21 mouse cellular contexts compared by ENCODE assay signal in genomic region chr5:35712517-35712916, GRCm38 (mm10). TPM values are rescaled to one million over a fixed set of nuclear protein-coding genes. Genes with fewer than 3 reads are reported as not detected.
A peak's percentile ranks its signal among the peaks of the same experiment; 100 is the strongest.
DNase-seq lines count a peak whose midpoint lies in the region; TF ChIP-seq lines count a peak whose summit lies in the region.
"Had no signal": no experiment of that assay in that cellular context is flagged by ENCODE, and none has a peak within 500 bp of the region (broad histone marks: within the 10 kb centered on the region; RNA-seq: fewer than 3 reads in every experiment).

No protein-coding gene starts in this region.

- H3K36me3 ChIP-seq in C2C12 (ENCODE audit: control insufficient read depth, insufficient read depth): no peaks in the 10 kb centered on the region
- no peaks in the 10 kb centered on the region for H3K36me3 ChIP-seq in myocyte (ENCODE audit: control insufficient read depth, insufficient read depth)
- H3K36me3 ChIP-seq: G1E had no signal

- peak overlapping the region; percentile 3 for H3K4me2 ChIP-seq in myocyte (ENCODE audit: low read depth)

- no peaks in the 10 kb centered on the region for H3K79me3 ChIP-seq in C2C12 (ENCODE audit: low read depth)

- no peak for TF ChIP-seq POLR2A in myocyte (IDR thresholded peaks at IDR 0.05; ENCODE audit: insufficient read length, low read depth)

- H3K4me3 ChIP-seq in C2C12 (ENCODE audit: insufficient read depth, poor library complexity, severe bottlenecking) (no peak overlapping the region), myocyte (no peak overlapping the region)

- H3ac ChIP-seq in C2C12 (ENCODE audit: control insufficient read depth, insufficient read length, low read depth) (no peak overlapping the region), myocyte (ENCODE audit: control insufficient read depth, insufficient read length) (no peak overlapping the region)

- TF ChIP-seq CTCF in C2C12 (IDR thresholded peaks at IDR 0.05; ENCODE audit: control insufficient read depth, insufficient read depth, insufficient read length): no peak

- H3K27me3 ChIP-seq in C2C12 (ENCODE audit: control insufficient read depth, insufficient read depth, insufficient read length) (no peaks in the 10 kb centered on the region), myocyte (ENCODE audit: control insufficient read depth, insufficient read depth, insufficient read length) (no peaks in the 10 kb centered on the region)
- H3K27me3 ChIP-seq: CH12.LX, Patski had no signal

- DNase-seq in gastrocnemius, adult 8-10 months (ENCODE audit: low spot score in 2 of 2): no peak
- no peak for DNase-seq in heart, postnatal 14 days
- DNase-seq: adrenal gland, adult 2 months; adrenal gland, adult 8-10 months; adrenal gland, postnatal 10 days; adrenal gland, postnatal 14 days; adrenal gland, postnatal 25 days; adrenal gland, postnatal 36 days; B cell, adult 2 months; cerebellum, adult 11 months; cerebellum, adult 11-12 months; cerebellum, adult 18-20 months; cerebellum, adult 2 months had no signal

- H3K79me2 ChIP-seq in C2C12 (ENCODE audit: control insufficient read depth, insufficient read depth): no peaks in the 10 kb centered on the region
- no peaks in the 10 kb centered on the region for H3K79me2 ChIP-seq in myocyte (ENCODE audit: control insufficient read depth, insufficient read depth)

- intact Hi-C loops in heart, postnatal 14 days (cut with DNase I): loop anchor here (5.0 kb wide), 1 partner anchor 185 kb away; the partner anchor contains the start of gene Cpz

TF ChIP-seq in C2C12, 6 proteins besides CTCF, POLR2A, EP300 and RAD21:
- TF ChIP-seq MYOG (IDR thresholded peaks at IDR 0.05; ENCODE audit: control insufficient read depth, extremely low read depth, insufficient read length) (no peak), MYOD1 (IDR thresholded peaks at IDR 0.05; ENCODE audit: control insufficient read depth, insufficient read length, low read depth) (peak; percentile 49), CEBPB (IDR thresholded peaks at IDR 0.05; ENCODE audit: low read depth) (peak; percentile 14), FOSL1 (IDR thresholded peaks at IDR 0.05; ENCODE audit: insufficient read depth, low read length, poor library complexity, severe bottlenecking) (no peak)

TF ChIP-seq in myocyte, 11 proteins besides CTCF, POLR2A, EP300 and RAD21:
- TF ChIP-seq POLR2AphosphoS2 (IDR thresholded peaks at IDR 0.05; ENCODE audit: insufficient read length, low read depth) (no peak), CEBPB (IDR thresholded peaks at IDR 0.05; ENCODE audit: insufficient read depth, poor library complexity, severe bottlenecking) (peak; percentile 75; the same call in 1 of the 2 replicates), USF1 (IDR thresholded peaks at IDR 0.05; ENCODE audit: low read depth) (no peak), TCF3 (IDR thresholded peaks at IDR 0.05; ENCODE audit: insufficient read length, low read depth) (peak; percentile 56), MYOD1 (IDR thresholded peaks at IDR 0.05; ENCODE audit: control insufficient read depth in 1 of 3, insufficient read length in 2 of 3, low read depth in 2 of 3) (peak in 2 of 3 experiments; percentile 57 to 81), MYOG (IDR thresholded peaks at IDR 0.05; ENCODE audit: control insufficient read depth in 1 of 3, insufficient read depth in 1 of 3, insufficient read length in 2 of 3, low read depth in 2 of 3) (peak in 2 of 3 experiments; percentile 58 to 59), MAX (IDR thresholded peaks at IDR 0.05; ENCODE audit: low read depth) (no peak), E2F4 (IDR thresholded peaks at IDR 0.05; ENCODE audit: insufficient read depth) (no peak), TCF12 (IDR thresholded peaks at IDR 0.05; ENCODE audit: insufficient read depth, poor library complexity, severe bottlenecking) (no peak), REST (IDR thresholded peaks at IDR 0.05; ENCODE audit: insufficient read depth, insufficient read length) (no peak), SRF (IDR thresholded peaks at IDR 0.05; ENCODE audit: control insufficient read depth, insufficient read length, low read depth) (no peak)

RNA-seq across cellular contexts. Expression of gene Sh3tc1, which starts 27.3 kb away (rescaled TPM):
- polyA plus RNA-seq in C2C12 (2012; fragmentation: generic; extraction: Trizol) (0.20 TPM), myocyte (2012; fragmentation: generic; extraction: Trizol) (0.26 TPM)
- total RNA-seq in gastrocnemius, adult 8-10 months (2022): 1 to 10 TPM; 1.4 to 2.9 (median 1.9) TPM
- 10 to 100 TPM in 1 of 2 experiments, 1 to 10 TPM in 1; 9.8 to 10.6 TPM for total RNA-seq in heart, postnatal 14 days (2021)
- total RNA-seq: MEL had no signal

RNA-seq across cellular contexts. Expression of gene Htra3, which starts 32.9 kb away (rescaled TPM):
- polyA plus RNA-seq in C2C12 (2012; fragmentation: generic; extraction: Trizol) (12.0 TPM), myocyte (2012; fragmentation: generic; extraction: Trizol) (5.9 TPM)
- total RNA-seq in gastrocnemius, adult 8-10 months (2022): 10 to 100 TPM; 19.9 to 34.2 (median 25.1) TPM
- total RNA-seq in heart, postnatal 14 days (2021): 100 to 1,000 TPM; 108 to 149 TPM
- total RNA-seq: CH12.LX, G1E, MEL had no signal
- polyA plus RNA-seq: activated CD4-positive, CD25-positive, alpha-beta regulatory T cell, adult 4 months; CD4-positive, CD25-positive, alpha-beta regulatory T cell, adult 4 months; G1E had no signal

RNA-seq across cellular contexts. Expression of gene Ablim2, which starts 45.2 kb away (rescaled TPM):
- polyA plus RNA-seq in C2C12 (2012; fragmentation: generic; extraction: Trizol): 0.08 TPM
- 11.9 TPM for polyA plus RNA-seq in myocyte (2012; fragmentation: generic; extraction: Trizol)
- 10 to 100 TPM; 36.1 to 43.4 (median 40.7) TPM for total RNA-seq in gastrocnemius, adult 8-10 months (2022)
- total RNA-seq in heart, postnatal 14 days (2021): 10 to 100 TPM; 12.2 to 17.5 TPM
- total RNA-seq: MEL had no signal
- polyA plus RNA-seq: G1E had no signal
